Mouse (Mus musculus) spleen, adult 2 months (tissue): ENCODE data around the gene Olfr616. TPM values are rescaled to one million over a fixed set of nuclear protein-coding genes. Genes with fewer than 3 reads are reported as not detected.
"Not testable (repeated sequence)": the region's sequence is repeated elsewhere in the genome, so short reads cannot be mapped to it uniquely, and the experiment has no call there.

ENCODE experiments used
- DNase-seq, 2 experiments: peaks; one replicate each; pipeline versions ENCODE4 v3.0.0 to v3.0.0-alpha.2; 2012 to 2021; ENCODE audit warnings: low spot score in 2 of 2, low read depth in 1 of 2
- H3K27ac ChIP-seq: fragments of 200-500 bp; 2 replicates; pipeline ENCODE4 v1.5.1; 2012; ENCODE audit warnings: low read length, inconsistent platforms; ENCODE audit not compliant: insufficient read depth
- H3K27me3 ChIP-seq: fragments of 200-500 bp; 2 replicates; pipeline ENCODE4 v1.6.1; 2012; ENCODE audit warnings: mild to moderate bottlenecking, moderate library complexity, low read length, inconsistent platforms; ENCODE audit not compliant: control insufficient read depth, insufficient read depth
- H3K36me3 ChIP-seq: fragments of 200-500 bp; 2 replicates; pipeline ENCODE4 v1.6.1; 2012; ENCODE audit warnings: mild to moderate bottlenecking, low read length, inconsistent platforms; ENCODE audit not compliant: control insufficient read depth, insufficient read depth
- H3K4me1 ChIP-seq: fragments of 200-500 bp; 2 replicates; pipeline ENCODE4 v1.6.1; 2011; ENCODE audit warnings: inconsistent platforms; ENCODE audit not compliant: control insufficient read depth, insufficient read depth, insufficient read length
- H3K4me3 ChIP-seq: fragments of 200-500 bp; 2 replicates; pipeline ENCODE4 v1.5.1; 2011; ENCODE audit warnings: mild to moderate bottlenecking, inconsistent platforms; ENCODE audit not compliant: insufficient read depth, insufficient read length; ENCODE audit errors: extremely low read depth
- CTCF ChIP-seq: fragments of 200-500 bp; IDR thresholded peaks from 2 replicates; pipeline ENCODE4 v1.5.1; 2011; ENCODE audit warnings: mild to moderate bottlenecking, inconsistent platforms; ENCODE audit not compliant: insufficient read depth, insufficient read length, insufficient replicate concordance; ENCODE audit errors: extremely low read depth
- POLR2A ChIP-seq: fragments of 200-500 bp; IDR thresholded peaks from 2 replicates; pipeline ENCODE4 v1.6.1; 2011; ENCODE audit warnings: low read depth, low read length, inconsistent platforms
- WGBS: fragments of 180-500 bp; shearing (Covaris S2); methylation state at CpG from one replicate; pipeline ENCODE4 v1.1.7; 2018; 5-methylcytosine and 5-hydroxymethylcytosine counted together
- polyA plus RNA-seq: library from polyadenylated mRNA; depleted of rRNA; stranded (reverse); fragments of >200 nt; gene quantifications from 2 replicates; pipeline ENCODE4 v1.2.3, GENCODE M21; 2012; rRNA removed

The Olfr616 gene
- polyA plus RNA-seq, 1 experiment, result not detected

DNA sequence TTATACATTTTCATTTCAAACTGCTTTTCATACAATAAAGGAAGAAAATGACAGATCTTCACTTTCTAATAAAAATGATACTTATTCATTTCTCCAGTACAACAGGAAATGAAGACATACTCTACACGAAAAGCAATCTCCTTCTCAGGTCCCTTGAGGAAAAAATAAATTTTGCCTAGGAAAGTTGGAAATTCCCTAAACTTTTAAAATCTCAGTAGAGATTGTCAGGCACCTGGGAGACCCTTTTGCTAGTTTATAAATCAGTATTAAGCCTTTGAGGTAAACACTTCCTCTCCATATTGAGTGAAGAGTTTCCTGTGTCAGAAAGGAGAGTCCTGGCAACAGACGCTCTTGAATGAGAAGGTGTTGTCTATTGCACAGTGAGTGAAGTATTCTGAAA is 21.2 kb downstream of the Olfr616 start, which contains the start of gene Olfr613:
TSS of gene Olfr613 (plus strand) at position 301 of the 400 bp plus-strand sequence.
- no peaks in the 10 kb centered on the region for H3K27me3 ChIP-seq
- no peaks in the 10 kb centered on the region for H3K4me1 ChIP-seq
- 44% methylated on average over 2 of the region's 2 CpGs for WGBS
- no peak for DNase-seq
- no peaks in the 10 kb centered on the region for H3K36me3 ChIP-seq
- no peak within 1 kb of the TSS for H3K4me3 ChIP-seq
- no peak within 1 kb of the TSS for H3K27ac ChIP-seq
- TF ChIP-seq CTCF, result no peak
- no peak for TF ChIP-seq POLR2A

DNA sequence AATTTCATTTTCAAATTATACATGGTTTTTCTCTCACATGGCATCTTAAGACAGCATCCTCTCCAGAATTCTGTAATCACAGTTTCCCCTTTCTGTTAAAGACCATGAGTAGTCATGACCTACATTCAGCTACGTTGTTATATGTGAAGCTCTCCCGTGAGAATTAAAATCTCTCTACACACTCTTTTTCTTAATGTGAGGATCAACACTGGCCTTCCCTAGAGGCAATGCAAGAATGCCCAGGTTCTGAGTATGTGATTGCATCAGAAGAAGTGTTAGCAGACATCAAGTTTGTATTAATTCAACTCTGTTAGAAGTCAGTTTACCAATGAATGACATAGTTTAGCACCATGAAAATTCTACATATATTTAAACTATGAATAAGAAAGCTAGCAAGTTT is 26.3 kb downstream of the Olfr616 start, which contains the start of gene Olfr612:
TSS of gene Olfr612 (minus strand) at position 101 of the 400 bp plus-strand sequence.
- WGBS, result 84% methylated on average over 2 of the region's 2 CpGs
- H3K27me3 ChIP-seq, H3K27ac ChIP-seq, H3K4me1 ChIP-seq, H3K4me3 ChIP-seq, DNase-seq, H3K36me3 ChIP-seq: not testable (repeated sequence)

DNA sequence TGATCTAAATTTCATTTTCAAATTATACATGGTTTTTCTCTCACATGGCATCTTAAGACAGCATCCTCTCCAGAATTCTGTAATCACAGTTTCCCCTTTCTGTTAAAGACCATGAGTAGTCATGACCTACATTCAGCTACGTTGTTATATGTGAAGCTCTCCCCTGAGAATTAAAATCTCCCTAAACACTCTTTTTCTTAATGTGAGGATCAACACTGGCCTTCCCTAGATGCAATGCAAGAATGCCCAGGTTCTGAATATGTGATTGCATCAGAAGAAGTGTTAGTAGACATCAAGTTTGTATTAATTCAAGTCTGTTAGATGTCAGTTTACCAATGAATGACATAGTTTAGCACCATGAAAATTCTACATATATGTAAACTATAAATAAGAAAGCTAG is 48.2 kb downstream of the Olfr616 start, which contains the start of gene Olfr611:
TSS of gene Olfr611 (minus strand) at position 101 of the 400 bp plus-strand sequence.
- H3K27ac ChIP-seq, DNase-seq, H3K4me1 ChIP-seq, H3K36me3 ChIP-seq, H3K4me3 ChIP-seq, H3K27me3 ChIP-seq: not testable (repeated sequence)
- 56% methylated on average over 1 of the region's 1 CpGs for WGBS

Other genes starting within 250 kb of the Olfr616 start
- gene Olfr598, start 245.6 kb downstream of the Olfr616 start, polyA plus RNA-seq, result not detected in 2 replicates
- gene Olfr599, start 233.2 kb downstream of the Olfr616 start, polyA plus RNA-seq, result not detected in 2 replicates
- gene Olfr600, start 219.5 kb downstream of the Olfr616 start, polyA plus RNA-seq, result not detected in 2 replicates
- gene Olfr601, start 206.5 kb downstream of the Olfr616 start, polyA plus RNA-seq, result not detected in 2 replicates
- gene Olfr603, start 183.0 kb downstream of the Olfr616 start, polyA plus RNA-seq, result not detected in 2 replicates
- gene Usp17lc, start 154.1 kb downstream of the Olfr616 start, polyA plus RNA-seq, result not detected in 2 replicates
- gene Olfr605, start 123.7 kb downstream of the Olfr616 start, polyA plus RNA-seq, result not detected in 2 replicates
- gene Olfr606, start 120.1 kb downstream of the Olfr616 start, polyA plus RNA-seq, result not detected in 2 replicates
- gene Olfr607, start 105.0 kb downstream of the Olfr616 start, polyA plus RNA-seq, result not detected in 2 replicates
- not detected in 2 replicates for gene Olfr608, start 99.3 kb downstream of the Olfr616 start, polyA plus RNA-seq
- not detected in 2 replicates for gene Olfr609, start 71.1 kb downstream of the Olfr616 start, polyA plus RNA-seq
- gene Olfr610, start 57.0 kb downstream of the Olfr616 start, polyA plus RNA-seq, result not detected in 2 replicates
- gene Olfr611, start 48.3 kb downstream of the Olfr616 start, polyA plus RNA-seq, result not detected in 2 replicates
- gene Olfr612, start 26.4 kb downstream of the Olfr616 start, polyA plus RNA-seq, result not detected in 2 replicates
- gene Olfr613, start 21.1 kb downstream of the Olfr616 start, polyA plus RNA-seq, result not detected in 2 replicates
- gene Olfr615, start 13.1 kb downstream of the Olfr616 start, polyA plus RNA-seq, result not detected in 2 replicates
- not detected in 2 replicates for gene Olfr617, start 3.9 kb upstream of the Olfr616 start, polyA plus RNA-seq
- gene Olfr618, start 21.0 kb upstream of the Olfr616 start, polyA plus RNA-seq, result not detected in 2 replicates
- gene Olfr619, start 31.4 kb upstream of the Olfr616 start, polyA plus RNA-seq, result not detected in 2 replicates
- gene Olfr620, start 43.4 kb upstream of the Olfr616 start, polyA plus RNA-seq, result not detected in 2 replicates
- not detected in 2 replicates for gene Olfr622, start 73.6 kb upstream of the Olfr616 start, polyA plus RNA-seq
- not detected in 2 replicates for gene Olfr623, start 94.6 kb upstream of the Olfr616 start, polyA plus RNA-seq
- gene Olfr624, start 102.0 kb upstream of the Olfr616 start, polyA plus RNA-seq, result not detected in 2 replicates
- not detected in 2 replicates for gene Olfr625-ps1, start 113.6 kb upstream of the Olfr616 start, polyA plus RNA-seq
- gene Olfr243, start 145.5 kb upstream of the Olfr616 start, polyA plus RNA-seq, result not detected in 2 replicates
- gene Olfr628, start 161.2 kb upstream of the Olfr616 start, polyA plus RNA-seq, result not detected in 2 replicates
- gene Olfr629, start 175.8 kb upstream of the Olfr616 start, polyA plus RNA-seq, result not detected in 2 replicates
- not detected in 2 replicates for gene Olfr630, start 188.2 kb upstream of the Olfr616 start, polyA plus RNA-seq
- not detected in 2 replicates for gene Olfr69, start 202.5 kb upstream of the Olfr616 start, polyA plus RNA-seq
- gene Olfr68, start 210.6 kb upstream of the Olfr616 start, polyA plus RNA-seq, result not detected in 2 replicates
- gene Olfr67, start 222.7 kb upstream of the Olfr616 start, polyA plus RNA-seq, result not detected in 2 replicates
- gene Hbb-bt, start 244.9 kb upstream of the Olfr616 start, polyA plus RNA-seq, result 8,577 and 15,977 TPM in 2 replicates